Mouse (Mus musculus) gastrocnemius, adult 18-20 months (tissue): ENCODE results near the gene Sit1. TPM values are rescaled to one million over a fixed set of nuclear protein-coding genes. Genes with fewer than 3 reads are reported as not detected.
"Not testable (repeated sequence)": the region's sequence is repeated elsewhere in the genome, so short reads cannot be mapped to it uniquely, and the experiment has no call there.

Experiments used
- DNase-seq: peaks from one replicate; pipeline ENCODE4 v3.0.0; 2021; ENCODE audit warnings: low spot score
- total RNA-seq, 2 experiments: library from RNA; stranded (reverse); gene quantifications; 2 replicates each; pipeline ENCODE4 v1.2.3; 2021

Gene Sit1
- total RNA-seq, 2 experiments from 2014 or later = not detected

- DNase-seq = peak; percentile 70
Measured at GRCm38 (mm10) chr4:43499407-43500333, 16.1 kb upstream of the Sit1 start, which contains the start of gene Arhgef39. Arhgef39 (minus strand) TSS chr4:43499695.

DNA sequence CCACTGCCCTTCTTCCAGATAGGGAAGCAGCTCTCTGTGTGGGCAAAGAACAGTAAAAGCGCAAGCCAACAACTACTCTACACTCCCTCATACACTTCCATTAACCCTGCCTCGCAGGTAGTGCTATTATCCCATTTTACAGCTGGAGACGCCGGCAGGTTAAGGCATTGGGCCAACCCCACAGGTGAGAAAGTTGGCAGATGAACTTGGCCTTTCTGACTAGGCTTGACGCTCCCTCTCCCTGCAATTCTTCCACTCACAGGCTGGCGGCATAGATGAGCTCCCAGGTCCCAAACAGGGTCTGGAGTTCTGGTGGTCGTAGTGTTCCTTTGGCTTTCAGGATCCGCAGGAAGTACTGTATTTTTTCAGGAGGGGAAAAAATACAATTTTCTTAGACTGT is 15.4 kb upstream of the Sit1 start:
- DNase-seq = no peak

GRCm38 (mm10) chr4:43497946-43498345 is 14.4 kb upstream of the Sit1 start:
- no peak for DNase-seq

DNA sequence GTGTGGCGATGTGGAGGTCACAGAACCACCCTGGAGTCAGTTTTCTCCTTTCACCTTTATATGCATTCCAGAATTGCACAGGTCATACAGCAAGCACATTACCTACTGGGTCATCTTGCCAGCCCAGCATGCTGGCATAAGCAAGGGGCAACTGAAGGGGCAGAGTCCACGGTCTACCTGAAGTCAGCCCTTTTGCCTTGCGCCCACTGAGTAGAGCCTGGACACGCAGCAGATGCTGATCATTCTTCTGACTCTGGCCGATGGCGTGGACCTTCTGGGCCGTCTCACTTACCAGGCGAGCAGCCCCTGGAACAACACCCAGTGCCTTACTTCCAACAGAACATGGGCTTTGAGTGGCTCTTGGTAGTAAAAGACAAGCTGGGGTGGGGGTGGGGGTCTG is 13.9 kb upstream of the Sit1 start:
- no peak for DNase-seq

DNA sequence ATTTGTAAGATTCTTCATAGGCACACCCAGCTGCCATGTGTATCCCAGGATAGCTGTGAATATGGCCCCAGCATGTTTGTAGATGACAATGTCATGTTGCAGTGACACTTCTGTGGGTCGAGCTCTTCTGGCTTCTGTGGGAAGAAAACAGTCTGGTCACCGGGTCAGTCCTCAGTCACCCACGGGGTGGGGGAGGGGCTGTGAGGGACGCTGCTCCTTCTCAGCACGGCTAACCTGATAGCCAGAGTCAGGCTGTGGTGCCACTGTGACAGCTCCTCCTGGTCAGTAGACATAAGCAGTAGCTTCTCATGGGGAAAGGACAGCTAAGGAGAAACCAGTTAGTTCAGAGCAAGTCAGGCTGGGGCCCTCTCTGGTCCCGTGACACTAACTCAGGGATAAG is 13.1 kb upstream of the Sit1 start:
- DNase-seq = no peak

- DNase-seq = no peak
Measured at GRCm38 (mm10) chr4:43493846-43494240, 10.3 kb upstream of the Sit1 start.

- peak; percentile 96 for DNase-seq
Measured at GRCm38 (mm10) chr4:43493186-43493845, 9.8 kb upstream of the Sit1 start.

DNA sequence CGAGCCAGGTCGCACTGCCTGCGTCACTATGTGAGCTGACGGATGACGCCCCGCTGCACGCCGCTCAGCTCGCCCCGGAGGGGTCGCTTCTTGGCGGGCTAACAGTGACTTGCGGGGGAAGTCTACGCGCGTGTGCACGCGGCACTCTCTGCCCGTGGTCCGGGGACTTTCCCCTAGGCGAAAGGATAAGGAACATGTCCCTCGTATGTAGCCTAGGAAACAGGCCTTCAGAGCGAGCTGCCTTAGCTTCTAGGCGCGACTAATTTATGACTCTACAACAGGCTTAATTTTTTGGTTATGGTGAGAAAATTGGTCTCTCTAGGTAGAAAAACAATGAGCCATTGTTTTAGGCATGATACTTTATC is 9.3 kb upstream of the Sit1 start, which contains the start of gene Ccdc107:
Gene Ccdc107, plus strand, starts transcription at position 80 of the 365 bp plus-strand sequence.
- DNase-seq = peak; percentile 93

- no peak for DNase-seq
Measured at GRCm38 (mm10) chr4:43492101-43492820, 8.7 kb upstream of the Sit1 start.

- no peak for DNase-seq
Measured at GRCm38 (mm10) chr4:43490801-43491200, 7.3 kb upstream of the Sit1 start.

- DNase-seq = no peak
Measured at GRCm38 (mm10) chr4:43489611-43490010, 6.1 kb upstream of the Sit1 start.

- DNase-seq = not testable (repeated sequence)
Measured at GRCm38 (mm10) chr4:43485666-43486065, 2.1 kb upstream of the Sit1 start.

- no peak for DNase-seq
Measured at GRCm38 (mm10) chr4:43482591-43482990, 943 bp downstream of the Sit1 start.

DNA sequence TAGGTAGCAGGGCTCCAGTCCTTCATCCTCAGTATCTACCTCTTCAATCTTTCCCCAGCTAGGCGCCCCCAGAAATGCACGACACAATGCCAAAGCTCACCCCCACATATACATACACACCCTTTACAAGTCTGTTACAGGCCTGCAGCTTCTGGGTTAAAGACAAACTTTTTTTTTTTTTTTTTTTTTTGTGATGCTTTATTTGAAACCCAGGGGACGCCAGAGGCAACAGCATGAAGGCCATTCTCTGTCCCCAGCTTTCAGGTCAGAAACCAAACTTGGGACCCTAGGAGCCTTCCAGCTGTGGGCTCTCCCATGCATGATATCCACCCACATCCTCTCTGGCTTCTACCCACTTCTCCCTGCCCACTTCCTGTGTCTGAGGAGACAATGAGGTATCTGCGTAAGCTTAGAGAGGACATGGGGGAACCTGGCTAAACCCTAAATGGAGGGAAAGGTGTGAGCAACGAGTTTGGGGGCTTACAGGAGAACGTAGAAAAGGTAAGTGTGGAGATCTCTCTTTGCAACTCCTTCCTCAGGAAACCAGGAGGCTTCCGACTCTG is 1.6 kb downstream of the Sit1 start:
- no peak for DNase-seq

DNA sequence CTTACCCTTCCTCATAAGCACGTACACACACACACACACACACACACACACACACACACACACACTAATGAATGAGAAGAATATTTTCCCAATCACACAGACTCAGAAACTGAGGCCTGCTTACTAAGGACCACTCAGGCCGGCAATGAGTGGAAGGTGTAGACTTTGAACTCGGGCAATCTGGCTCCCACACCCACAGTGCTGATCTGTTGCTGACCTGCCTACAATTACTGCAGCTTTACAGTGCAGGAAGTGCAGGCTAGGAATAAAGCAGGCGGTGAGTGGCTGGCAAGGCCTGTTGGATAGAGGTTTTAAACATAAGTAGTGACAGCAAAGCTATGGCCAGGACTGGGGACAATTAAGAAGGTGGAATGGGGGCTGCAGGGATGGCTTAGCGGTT is 2.5 kb downstream of the Sit1 start:
- no peak for DNase-seq

DNA sequence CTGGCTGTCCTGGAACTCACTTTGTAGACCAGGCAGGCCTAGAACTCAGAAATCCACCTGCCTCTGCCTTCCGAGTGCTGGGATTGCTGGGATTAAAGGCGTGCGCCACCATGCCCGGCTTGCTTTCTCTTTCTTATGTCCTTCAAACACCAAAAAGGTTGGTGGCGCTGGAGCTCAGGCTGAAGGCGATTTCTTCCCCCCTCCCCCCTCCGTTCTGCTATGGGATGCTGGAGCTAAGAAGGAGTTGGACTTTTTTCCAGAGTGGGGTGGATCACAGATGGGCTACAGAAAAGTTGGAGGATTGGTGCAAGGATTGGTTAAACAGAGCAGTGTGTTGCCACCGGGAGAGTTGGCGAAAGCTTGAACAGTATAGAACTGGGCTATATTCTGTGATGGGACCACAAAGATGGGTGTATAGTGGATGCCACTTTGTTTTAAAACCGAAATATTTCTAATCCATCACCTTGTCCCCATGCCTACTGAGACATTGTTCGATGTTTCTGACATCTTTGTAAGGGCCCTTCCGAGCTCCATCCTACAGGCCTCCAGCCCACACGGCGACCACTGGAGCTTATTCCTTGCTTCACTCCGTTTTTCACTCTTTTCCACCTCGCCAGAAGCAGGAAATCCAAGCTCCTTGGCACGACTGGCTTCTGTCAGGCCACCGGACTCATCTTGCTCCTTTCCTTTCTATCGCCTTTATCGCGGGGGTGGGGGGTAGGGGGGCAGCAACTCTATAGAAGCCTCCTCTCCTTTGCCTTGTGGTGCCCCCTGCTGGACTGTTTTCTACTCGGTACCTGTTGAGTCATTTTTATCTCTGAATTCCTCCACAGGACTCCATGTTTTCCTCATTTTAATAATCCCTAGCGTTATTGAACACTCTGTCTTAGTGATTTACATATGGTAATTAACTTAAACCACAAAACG is 4.4 kb downstream of the Sit1 start:
- DNase-seq = peak; percentile 70

DNA sequence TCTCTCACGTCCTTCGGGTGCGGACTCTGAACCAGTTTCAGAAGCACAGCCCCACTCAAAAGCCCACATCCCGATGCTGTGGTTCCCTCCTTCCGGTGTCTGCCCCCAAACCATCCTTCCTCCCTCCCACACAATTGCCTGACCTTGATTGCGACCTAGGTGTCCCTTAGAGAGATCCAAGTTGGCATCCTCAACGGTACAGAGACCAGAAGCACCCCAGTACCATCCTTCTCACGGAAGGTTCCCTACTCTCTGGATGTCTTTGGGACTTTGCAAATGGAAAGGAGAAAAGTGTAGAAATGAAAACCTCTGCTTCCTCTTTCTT is 5.0 kb downstream of the Sit1 start:
- DNase-seq = no peak

DNA sequence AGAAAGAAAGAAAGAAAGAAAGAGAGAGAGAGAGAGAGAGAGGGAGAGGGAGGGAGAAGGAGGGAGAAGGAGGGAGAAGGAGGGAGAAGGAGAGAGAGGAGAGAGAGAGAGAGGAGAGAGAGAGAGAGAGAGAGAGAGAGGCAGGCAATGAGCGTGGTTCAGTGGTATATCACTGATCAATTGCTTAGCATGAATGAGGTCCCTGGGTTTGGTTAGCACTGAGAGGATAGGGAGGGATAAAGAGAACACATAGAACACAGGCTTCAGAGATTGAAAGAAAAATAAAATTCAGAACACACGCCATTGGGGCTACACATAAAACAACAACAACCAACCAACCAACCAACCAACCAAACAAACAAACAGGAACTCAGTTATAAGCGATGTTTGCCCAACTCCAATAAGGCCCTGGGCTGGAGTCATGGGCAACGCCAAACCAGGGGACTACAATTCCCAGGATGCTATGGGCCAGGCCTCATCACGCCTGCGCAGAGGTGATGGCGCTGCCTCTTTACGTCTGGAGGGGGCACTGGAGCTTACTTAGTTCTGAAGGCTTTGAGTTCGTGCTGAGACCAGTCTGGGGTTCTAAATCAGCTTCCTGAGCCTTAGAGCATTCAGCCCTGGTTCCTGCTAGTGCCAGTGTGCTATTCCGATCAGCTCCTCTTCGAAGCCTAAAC is 5.5 kb downstream of the Sit1 start:
- peak; percentile 93 for DNase-seq

- no peak for DNase-seq
Measured at GRCm38 (mm10) chr4:43476604-43477003, 6.9 kb downstream of the Sit1 start.

DNA sequence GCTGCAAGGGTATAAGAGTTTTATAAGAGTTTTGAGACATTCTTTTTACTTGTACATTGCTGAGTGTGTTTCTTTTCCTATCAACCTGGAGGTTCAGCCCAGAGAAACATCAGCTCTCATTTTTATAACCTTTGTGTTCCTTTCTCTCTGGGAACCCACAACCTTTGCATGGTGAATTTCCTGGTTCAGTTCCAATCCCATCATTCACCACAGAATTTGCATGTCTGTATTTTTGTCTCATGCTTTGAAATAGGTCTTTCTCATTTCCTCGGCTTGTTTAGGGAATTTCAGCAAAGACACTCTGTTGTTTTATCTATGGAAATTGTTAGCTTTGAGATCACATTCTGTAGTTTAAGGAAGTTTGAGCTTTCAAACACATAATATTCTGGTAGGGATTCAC is 9.9 kb downstream of the Sit1 start:
- no peak for DNase-seq
